In the genomic region with DNA sequence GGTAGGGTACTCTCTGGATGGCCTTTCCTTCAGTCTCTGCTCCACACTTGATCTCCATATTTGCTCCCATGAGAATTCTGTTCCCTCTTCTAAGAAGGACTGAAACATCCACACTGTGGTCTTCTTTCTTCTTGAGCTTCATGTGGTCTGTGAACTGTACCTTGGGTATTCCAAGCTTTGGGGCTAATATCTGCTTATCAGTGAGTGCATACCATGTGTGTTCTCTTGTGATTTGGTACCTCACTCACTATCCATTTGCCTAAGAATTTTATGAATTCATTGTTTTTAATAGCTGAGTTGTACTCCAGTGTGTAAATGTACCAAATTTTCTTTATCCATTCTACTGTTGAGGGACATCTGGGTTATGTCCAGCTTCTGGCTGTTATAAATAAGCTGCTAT, we compare ENCODE assay signal across 30 mouse cellular contexts. TPM values are rescaled to one million over a fixed set of nuclear protein-coding genes. Genes with fewer than 3 reads are reported as not detected.
"Had no signal": no experiment of that assay in that cellular context is flagged by ENCODE, and none has a peak within 500 bp of the region (broad histone marks: within the 10 kb centered on the region; RNA-seq: fewer than 3 reads in every experiment).

No protein-coding gene starts in this region.

- H3K9ac ChIP-seq: heart, embryonic 12.5 days; hindbrain, embryonic 13.5 days; hindbrain, embryonic 15.5 days; kidney, embryonic 15.5 days; limb, embryonic 13.5 days; limb, embryonic 15.5 days had no signal

- H3K27ac ChIP-seq: heart, embryonic 10.5 days; hindbrain, embryonic 10.5 days; hindbrain, embryonic 13.5 days; hindbrain, embryonic 15.5 days; hindbrain, postnatal 0 days; kidney, embryonic 15.5 days; kidney, postnatal 0 days; limb, embryonic 13.5 days; limb, embryonic 15.5 days had no signal

- ATAC-seq: hindbrain, postnatal 0 days; intestine, embryonic 16.5 days had no signal

- H3K36me3 ChIP-seq: heart, embryonic 10.5 days; heart, embryonic 12.5 days; hindbrain, embryonic 10.5 days; hindbrain, embryonic 13.5 days; hindbrain, embryonic 15.5 days; kidney, embryonic 15.5 days; limb, embryonic 13.5 days; limb, embryonic 15.5 days had no signal

- H3K27me3 ChIP-seq: heart, embryonic 12.5 days; hindbrain, embryonic 13.5 days; hindbrain, embryonic 15.5 days; kidney, embryonic 15.5 days; limb, embryonic 13.5 days; limb, embryonic 15.5 days had no signal

- DNase-seq: gastrocnemius, postnatal 14 days; gastrocnemius, postnatal 36 days; heart, adult 11 months; heart, postnatal 10 days; heart, postnatal 4 days; kidney, adult 11 months; kidney, adult 2 months; kidney, adult 9 months; kidney, postnatal 14 days; kidney, postnatal 36 days; layer of hippocampus, adult 9-11 months; layer of hippocampus, postnatal 36 days; left cerebral cortex, postnatal 4 days had no signal

- H3K9me3 ChIP-seq: heart, embryonic 10.5 days; heart, embryonic 12.5 days; hindbrain, embryonic 10.5 days; hindbrain, embryonic 13.5 days; hindbrain, embryonic 15.5 days; kidney, embryonic 15.5 days; limb, embryonic 13.5 days; limb, embryonic 15.5 days had no signal

- H3K4me2 ChIP-seq: heart, embryonic 12.5 days; hindbrain, embryonic 13.5 days; hindbrain, embryonic 15.5 days; kidney, embryonic 15.5 days; limb, embryonic 13.5 days; limb, embryonic 15.5 days had no signal

- H3K4me1 ChIP-seq: heart, embryonic 10.5 days; heart, embryonic 12.5 days; hindbrain, embryonic 10.5 days; hindbrain, embryonic 13.5 days; hindbrain, embryonic 15.5 days; kidney, embryonic 15.5 days; limb, embryonic 13.5 days; limb, embryonic 15.5 days had no signal

- H3K4me3 ChIP-seq: heart, embryonic 10.5 days; heart, embryonic 12.5 days; hindbrain, embryonic 10.5 days; hindbrain, embryonic 13.5 days; hindbrain, embryonic 15.5 days; kidney, embryonic 15.5 days; limb, embryonic 13.5 days; limb, embryonic 15.5 days had no signal

RNA-seq across cellular contexts. Expression of gene Oosp2, which starts 1.2 kb away (rescaled TPM):
- polyA plus RNA-seq: gonadal fat pad, adult 2 months; heart, embryonic 10.5 days; heart, embryonic 12.5 days; heart, embryonic 14.5 days; heart, embryonic 16.5 days; hindbrain, embryonic 10.5 days; hindbrain, embryonic 13.5 days; hindbrain, embryonic 15.5 days; hindbrain, postnatal 0 days; intestine, embryonic 14.5 days; intestine, embryonic 16.5 days; kidney, adult 2 months; kidney, embryonic 15.5 days; kidney, postnatal 0 days; large intestine, adult 2 months; limb, embryonic 11.5 days; limb, embryonic 13.5 days; limb, embryonic 15.5 days had no signal

RNA-seq across cellular contexts. Expression of gene Ms4a3, which starts 20.9 kb away (rescaled TPM):
- polyA plus RNA-seq: gonadal fat pad, adult 2 months; heart, embryonic 10.5 days; heart, embryonic 14.5 days; hindbrain, embryonic 10.5 days; hindbrain, embryonic 13.5 days; hindbrain, embryonic 15.5 days; hindbrain, postnatal 0 days; intestine, embryonic 14.5 days; kidney, adult 2 months; kidney, postnatal 0 days; large intestine, adult 2 months; limb, embryonic 11.5 days; limb, embryonic 13.5 days had no signal

RNA-seq across cellular contexts. Expression of gene Oosp1, which starts 29.4 kb away (rescaled TPM):
- polyA plus RNA-seq: gonadal fat pad, adult 2 months; heart, embryonic 10.5 days; heart, embryonic 12.5 days; heart, embryonic 14.5 days; heart, embryonic 16.5 days; hindbrain, embryonic 10.5 days; hindbrain, embryonic 13.5 days; hindbrain, embryonic 15.5 days; hindbrain, postnatal 0 days; intestine, embryonic 14.5 days; intestine, embryonic 16.5 days; kidney, adult 2 months; kidney, embryonic 15.5 days; kidney, postnatal 0 days; large intestine, adult 2 months; limb, embryonic 11.5 days; limb, embryonic 13.5 days; limb, embryonic 15.5 days had no signal

RNA-seq across cellular contexts. Expression of gene Oosp3, which starts 35.3 kb away (rescaled TPM):
- polyA plus RNA-seq: gonadal fat pad, adult 2 months; heart, embryonic 10.5 days; heart, embryonic 12.5 days; heart, embryonic 14.5 days; heart, embryonic 16.5 days; hindbrain, embryonic 10.5 days; hindbrain, embryonic 13.5 days; hindbrain, embryonic 15.5 days; hindbrain, postnatal 0 days; intestine, embryonic 14.5 days; intestine, embryonic 16.5 days; kidney, adult 2 months; kidney, embryonic 15.5 days; kidney, postnatal 0 days; large intestine, adult 2 months; limb, embryonic 11.5 days; limb, embryonic 13.5 days; limb, embryonic 15.5 days had no signal

RNA-seq across cellular contexts. Expression of gene Ms4a2, which starts 38.0 kb away (rescaled TPM):
- polyA plus RNA-seq: gonadal fat pad, adult 2 months; heart, embryonic 12.5 days; heart, embryonic 14.5 days; hindbrain, embryonic 10.5 days; large intestine, adult 2 months had no signal
